ENCODE assay signal across 24 mouse cellular contexts in the genomic region with DNA sequence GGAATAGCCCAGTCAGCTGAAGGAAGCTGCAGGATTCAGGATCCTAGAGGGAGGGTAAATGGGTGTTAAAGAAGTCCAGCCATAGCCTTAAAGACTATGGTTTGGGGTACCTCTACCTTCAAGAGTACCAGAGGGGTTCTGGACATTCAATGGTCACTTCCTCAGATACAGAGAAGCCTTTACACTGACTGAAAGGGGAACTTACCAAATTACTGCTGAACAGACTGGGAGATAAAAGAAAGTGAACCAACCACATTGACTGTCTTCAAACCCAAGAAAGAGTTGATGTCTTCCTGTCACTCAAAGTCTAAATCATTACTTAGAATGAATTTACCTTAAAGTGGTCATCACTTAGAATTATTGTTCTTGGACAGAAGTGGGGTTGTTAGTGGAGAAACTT.
DNase-seq lines count a peak whose midpoint lies in the region; ATAC-seq and TF ChIP-seq lines count a peak whose summit lies in the region.
"Had no signal": no experiment of that assay in that cellular context is flagged by ENCODE, and none has a peak within 500 bp of the region (broad histone marks: within the 10 kb centered on the region; RNA-seq: fewer than 3 reads in every experiment).

No protein-coding gene starts in this region.

- no peaks in the 10 kb centered on the region for H3K9me3 ChIP-seq in MEL (replicated peaks; ENCODE audit: insufficient read depth, low read length)
- H3K9me3 ChIP-seq: embryonic facial prominence, embryonic 13.5 days; embryonic facial prominence, embryonic 15.5 days; forebrain, embryonic 10.5 days; forebrain, embryonic 12.5 days had no signal

- H3K4me3 ChIP-seq in MEL (ENCODE audit: control insufficient read depth in 1 of 2, insufficient read depth in 1 of 2, low read depth in 2 of 2, low read length in 2 of 2), result no peak overlapping the region
- H3K4me3 ChIP-seq: embryonic facial prominence, embryonic 13.5 days; embryonic facial prominence, embryonic 15.5 days; erythroblast, embryonic 14.5 days; forebrain, embryonic 10.5 days; forebrain, embryonic 12.5 days had no signal

- peak; percentile 19 for ATAC-seq in activated CD4-positive, CD25-positive, alpha-beta regulatory T cell, adult 4 months
- peak; percentile 44 for ATAC-seq in granulocyte monocyte progenitor cell, adult 5-6 weeks (replicated peaks; ENCODE audit: poor library complexity, severe bottlenecking)
- peak; percentile 26; the same call in 1 of the 2 replicates for ATAC-seq in megakaryocyte progenitor cell, adult 5-6 weeks (replicated peaks; ENCODE audit: poor library complexity)
- ATAC-seq: forebrain, embryonic 14.5 days; forebrain, embryonic 16.5 days; Patski had no signal

- no peak for TF ChIP-seq RAD21 in MEL (IDR thresholded peaks at IDR 0.05; ENCODE audit: low read depth, low read length)

- peaks cover 0 to 2% of the 10 kb centered on the region in 2 experiments; a peak in 1 of 4 replicates for H3K27me3 ChIP-seq in MEL (ENCODE audit: control insufficient read depth in 1 of 2, insufficient read depth in 2 of 2, low read length in 2 of 2)
- H3K27me3 ChIP-seq: embryonic facial prominence, embryonic 13.5 days; embryonic facial prominence, embryonic 15.5 days; forebrain, embryonic 12.5 days had no signal

- DNase-seq in MEL (ENCODE audit: low read depth, low spot score), result peak; percentile 63
- no peak for DNase-seq in right cerebral cortex, adult 18-20 months
- DNase-seq in embryo, embryonic 11 days, result no peak
- no peak for DNase-seq in spleen, adult 12 weeks (ENCODE audit: low spot score)
- DNase-seq: adrenal gland, adult 2 months; adrenal gland, postnatal 10 days; adrenal gland, postnatal 25 days; cerebellum, adult 11 months; cerebellum, adult 18-20 months; cerebellum, adult 8-10 months; cerebellum, adult 9-11 months; cerebellum, postnatal 14 days; cerebellum, postnatal 36 days had no signal

- H3K9ac ChIP-seq in MEL (ENCODE audit: control insufficient read depth, low read depth, low read length, poor library complexity, severe bottlenecking), result no peak overlapping the region
- H3K9ac ChIP-seq: embryonic facial prominence, embryonic 13.5 days; embryonic facial prominence, embryonic 15.5 days; forebrain, embryonic 12.5 days had no signal

- no peak for TF ChIP-seq CTCF in MEL (IDR thresholded peaks at IDR 0.05 in 2 of 3, conservative IDR thresholded peaks at IDR 0.05 in 1 of 3; ENCODE audit: control insufficient read depth in 1 of 3, insufficient read depth in 1 of 3, low read depth in 2 of 3, low read length in 3 of 3, poor library complexity in 1 of 3, severe bottlenecking in 1 of 3)

- H3K79me2 ChIP-seq in MEL (ENCODE audit: control insufficient read depth, insufficient read depth, low read length, poor library complexity), result no peaks in the 10 kb centered on the region

- peak; percentile 7 to 53; a peak in 2 of 4 replicates for TF ChIP-seq EP300 in MEL (IDR thresholded peaks at IDR 0.05; ENCODE audit: low read depth in 1 of 2, low read length in 2 of 2)

- TF ChIP-seq POLR2A in MEL (IDR thresholded peaks at IDR 0.05; ENCODE audit: control insufficient read depth in 1 of 2, insufficient read depth in 1 of 2, low read depth in 1 of 2, low read length in 2 of 2, poor library complexity in 1 of 2), result no peak

- H3K36me3 ChIP-seq in MEL (ENCODE audit: control insufficient read depth in 1 of 2, insufficient read depth in 2 of 2, low read length in 2 of 2), result no peaks in the 10 kb centered on the region
- H3K36me3 ChIP-seq: embryonic facial prominence, embryonic 13.5 days; embryonic facial prominence, embryonic 15.5 days; forebrain, embryonic 10.5 days; forebrain, embryonic 12.5 days had no signal

- no peaks in the 10 kb centered on the region for H3K4me1 ChIP-seq in MEL (ENCODE audit: control insufficient read depth in 1 of 2, insufficient read depth in 2 of 2, low read length in 2 of 2)
- H3K4me1 ChIP-seq: embryonic facial prominence, embryonic 13.5 days; embryonic facial prominence, embryonic 15.5 days; forebrain, embryonic 10.5 days; forebrain, embryonic 12.5 days had no signal

- no peak overlapping the region for H3K27ac ChIP-seq in MEL (ENCODE audit: control insufficient read depth, low read depth, low read length)
- H3K27ac ChIP-seq: embryonic facial prominence, embryonic 13.5 days; embryonic facial prominence, embryonic 15.5 days; forebrain, embryonic 10.5 days; forebrain, embryonic 12.5 days had no signal

TF ChIP-seq in MEL, 35 proteins besides CTCF, POLR2A, EP300 and RAD21:
- TF ChIP-seq MAX (IDR thresholded peaks at IDR 0.05; ENCODE audit: low read length), result no peak
- TF ChIP-seq ZNF384 (IDR thresholded peaks at IDR 0.05; ENCODE audit: low read depth, low read length), result no peak
- TF ChIP-seq MEF2A (IDR thresholded peaks at IDR 0.05; ENCODE audit: extremely low read depth, insufficient replicate concordance, low read depth, low read length, poor library complexity, severe bottlenecking), result no peak
- TF ChIP-seq GATA1 (IDR thresholded peaks at IDR 0.05; ENCODE audit: low read depth, low read length), result peak; percentile 55
- no peak for TF ChIP-seq MYC (IDR thresholded peaks at IDR 0.05; ENCODE audit: low read depth, low read length)
- no peak for TF ChIP-seq SMC3 (IDR thresholded peaks at IDR 0.05; ENCODE audit: low read depth, low read length)
- TF ChIP-seq USF1 (IDR thresholded peaks at IDR 0.05; ENCODE audit: low read depth, low read length), result no peak
- no peak for TF ChIP-seq SIN3A (IDR thresholded peaks at IDR 0.05; ENCODE audit: low read length)
- TF ChIP-seq ZMIZ1 (IDR thresholded peaks at IDR 0.05; ENCODE audit: low read depth, low read length), result no peak
- TF ChIP-seq JUND (IDR thresholded peaks at IDR 0.05; ENCODE audit: low read depth, low read length), result no peak
- TF ChIP-seq NELFE (IDR thresholded peaks at IDR 0.05; ENCODE audit: low read depth, low read length), result peak; percentile 23; the same call in 1 of the 2 replicates
- 0 out of 2 replicates have a peak, but pooled peaks have one; percentile 14 for TF ChIP-seq RCOR1 (IDR thresholded peaks at IDR 0.05; ENCODE audit: low read depth, low read length)
- no peak for TF ChIP-seq UBTF (IDR thresholded peaks at IDR 0.05; ENCODE audit: borderline replicate concordance, insufficient read depth, low read depth, low read length)
- no peak for TF ChIP-seq MAZ (IDR thresholded peaks at IDR 0.05; ENCODE audit: low read depth, low read length)
